Mouse (Mus musculus) CH12.LX (cell line): ENCODE results near the gene Gm10024. TPM values are rescaled to one million over a fixed set of nuclear protein-coding genes. Genes with fewer than 3 reads are reported as not detected.

Source experiments
- DNase-seq: peaks from one replicate; pipeline ENCODE4 v3.0.0-alpha.2; 2013; ENCODE audit errors: extremely low read depth
- H3K27ac ChIP-seq: 2 replicates; pipeline ENCODE4 v1.5.1; 2012; ENCODE audit warnings: low read depth, mild to moderate bottlenecking, control low read depth, moderate library complexity; ENCODE audit not compliant: insufficient read depth
- H3K27me3 ChIP-seq: replicated peaks from 2 replicates; pipeline ENCODE3; 2012; ENCODE audit warnings: inconsistent platforms
- H3K36me3 ChIP-seq, 2 experiments: replicated peaks in 1 of 2; 2 replicates each; pipeline versions ENCODE3 to v1.6.1; 2012; ENCODE audit warnings: inconsistent platforms in 1 of 2, low read length in 1 of 2, mild to moderate bottlenecking in 1 of 2, mixed read lengths in 1 of 2, moderate library complexity in 1 of 2; ENCODE audit not compliant: control insufficient read depth in 1 of 2, insufficient read depth in 1 of 2
- H3K4me1 ChIP-seq, 2 experiments: 2 replicates each; pipeline ENCODE4 v1.6.1; 2012; ENCODE audit warnings: inconsistent platforms in 1 of 2, moderate library complexity in 1 of 2; ENCODE audit not compliant: insufficient read depth in 2 of 2, control insufficient read depth in 1 of 2
- H3K4me2 ChIP-seq: 2 replicates; pipeline ENCODE4 v1.6.1; 2012; ENCODE audit warnings: low read depth, mild to moderate bottlenecking, control low read depth; ENCODE audit not compliant: poor library complexity, insufficient read depth, severe bottlenecking
- H3K4me3 ChIP-seq, 3 experiments: fragments of 150-350 bp in 1 of 3; sonication (generic) in 1 of 3; replicated peaks in 1 of 3; 2 replicates each; pipeline versions ENCODE3 to v1.5.1; 2011 to 2012; ENCODE audit warnings: low read depth in 2 of 3, low read length in 2 of 3, mild to moderate bottlenecking in 2 of 3, moderate library complexity in 2 of 3, control low read depth in 1 of 3, improper control_type of control experiment in 1 of 3, inconsistent platforms in 1 of 3, mixed read lengths in 1 of 3; ENCODE audit not compliant: poor library complexity in 1 of 3
- H3K79me2 ChIP-seq: replicated peaks from 2 replicates; pipeline ENCODE4 v1.6.1; 2012; ENCODE audit warnings: mild to moderate bottlenecking, moderate library complexity; ENCODE audit not compliant: control insufficient read depth, poor library complexity, insufficient read depth, severe bottlenecking; ENCODE audit errors: extremely low read depth
- H3K9ac ChIP-seq: 2 replicates; pipeline ENCODE4 v1.6.1; 2012; ENCODE audit warnings: low read depth, mild to moderate bottlenecking, control low read depth, moderate library complexity; ENCODE audit not compliant: insufficient read depth
- H3K9me3 ChIP-seq: replicated peaks from 2 replicates; pipeline ENCODE3; 2012; ENCODE audit warnings: low read length, inconsistent platforms, mixed read lengths
- BHLHE40 ChIP-seq: IDR thresholded peaks from 2 replicates; pipeline ENCODE4 v1.6.1; 2011; ENCODE audit warnings: mild to moderate bottlenecking, low read depth, low read length, improper control_type of control experiment
- CHD1 ChIP-seq: IDR thresholded peaks from 2 replicates; pipeline ENCODE4 v1.6.1; 2012; ENCODE audit warnings: low read depth, low read length, improper control_type of control experiment, inconsistent platforms
- CTCF ChIP-seq, 2 experiments: IDR thresholded peaks in 1 of 2; conservative IDR thresholded peaks in 1 of 2; 2 replicates each; pipeline ENCODE4 v1.5.1; 2011 to 2012; ENCODE audit warnings: low read depth in 2 of 2, low read length in 2 of 2, improper control_type of control experiment in 1 of 2, inconsistent platforms in 1 of 2, mild to moderate bottlenecking in 1 of 2, moderate library complexity in 1 of 2
- E2F4 ChIP-seq: IDR thresholded peaks from 2 replicates; pipeline ENCODE4 v1.6.1; 2011; ENCODE audit warnings: low read depth, low read length, improper control_type of control experiment; ENCODE audit not compliant: insufficient replicate concordance
- ELF1 ChIP-seq: IDR thresholded peaks from 2 replicates; pipeline ENCODE4 v1.6.1; 2014; ENCODE audit warnings: low read depth, mild to moderate bottlenecking, inconsistent platforms, low read length, improper control_type of control experiment
- GABPA ChIP-seq: IDR thresholded peaks from 2 replicates; pipeline ENCODE4 v1.6.1; 2012; ENCODE audit warnings: low read depth, low read length, improper control_type of control experiment, inconsistent platforms; ENCODE audit not compliant: insufficient replicate concordance
- IRF4 ChIP-seq: IDR thresholded peaks from 2 replicates; pipeline ENCODE4 v1.6.1; 2014; ENCODE audit warnings: low read depth, mild to moderate bottlenecking, inconsistent platforms, low read length, improper control_type of control experiment
- JUND ChIP-seq: conservative IDR thresholded peaks from 2 replicates; pipeline ENCODE4 v1.6.1; 2011; ENCODE audit warnings: low read depth, low read length, improper control_type of control experiment
- MAFK ChIP-seq: IDR thresholded peaks from 2 replicates; pipeline ENCODE4 v1.6.1; 2011; ENCODE audit warnings: low read length, improper control_type of control experiment; ENCODE audit not compliant: insufficient replicate concordance
- MAX ChIP-seq: IDR thresholded peaks from 2 replicates; pipeline ENCODE4 v1.6.1; 2011; ENCODE audit warnings: low read length, improper control_type of control experiment
- MAZ ChIP-seq: IDR thresholded peaks from 2 replicates; pipeline ENCODE4 v1.6.1; 2012; ENCODE audit warnings: low read depth, mild to moderate bottlenecking, inconsistent platforms, low read length, improper control_type of control experiment, moderate library complexity
- MEF2A ChIP-seq: IDR thresholded peaks from 2 replicates; pipeline ENCODE4 v1.6.1; 2014; ENCODE audit warnings: low read depth, mild to moderate bottlenecking, inconsistent platforms, low read length, improper control_type of control experiment, borderline replicate concordance
- MXI1 ChIP-seq: IDR thresholded peaks from 2 replicates; pipeline ENCODE4 v1.6.1; 2011; ENCODE audit warnings: mild to moderate bottlenecking, low read depth, low read length, improper control_type of control experiment
- NRF1 ChIP-seq: IDR thresholded peaks from 2 replicates; pipeline ENCODE4 v1.6.1; 2014; ENCODE audit warnings: low read depth, mild to moderate bottlenecking, inconsistent platforms, low read length, improper control_type of control experiment, moderate library complexity
- PAX5 ChIP-seq: IDR thresholded peaks from 2 replicates; pipeline ENCODE4 v1.6.1; 2012; ENCODE audit warnings: low read length, inconsistent platforms, mixed read lengths
- POLR2A ChIP-seq: IDR thresholded peaks from 2 replicates; pipeline ENCODE4 v1.6.1; 2011; ENCODE audit warnings: low read depth, mild to moderate bottlenecking, improper control_type of control experiment, low read length
- POLR2AphosphoS2 ChIP-seq: IDR thresholded peaks from 2 replicates; pipeline ENCODE4 v1.6.1; 2011; ENCODE audit warnings: low read depth, low read length, improper control_type of control experiment
- SMC3 ChIP-seq: IDR thresholded peaks from 2 replicates; pipeline ENCODE4 v1.6.1; 2011; ENCODE audit warnings: low read depth, low read length, improper control_type of control experiment
- TBP ChIP-seq: conservative IDR thresholded peaks from 2 replicates; pipeline ENCODE4 v1.6.1; 2011; ENCODE audit warnings: low read depth, low read length, improper control_type of control experiment
- UBTF ChIP-seq: IDR thresholded peaks from 2 replicates; pipeline ENCODE4 v1.6.1; 2012; ENCODE audit warnings: low read depth, mild to moderate bottlenecking, inconsistent platforms, low read length, improper control_type of control experiment, moderate library complexity
- USF1 ChIP-seq: IDR thresholded peaks from 2 replicates; pipeline ENCODE4 v1.6.1; 2014; ENCODE audit warnings: low read depth, mild to moderate bottlenecking, inconsistent platforms, low read length, improper control_type of control experiment
- ZKSCAN1 ChIP-seq: IDR thresholded peaks from 2 replicates; pipeline ENCODE4 v1.6.1; 2012; ENCODE audit warnings: low read depth, inconsistent platforms, low read length, improper control_type of control experiment, borderline replicate concordance
- ZMIZ1 ChIP-seq: IDR thresholded peaks from 2 replicates; pipeline ENCODE4 v1.6.1; 2012; ENCODE audit warnings: low read depth, mild to moderate bottlenecking, inconsistent platforms, low read length, improper control_type of control experiment
- ZNF384 ChIP-seq: IDR thresholded peaks from 2 replicates; pipeline ENCODE4 v1.6.1; 2012; ENCODE audit warnings: low read depth, low read length, improper control_type of control experiment, inconsistent platforms
- dilution Hi-C: fragments of 300-500 bp; cut with MboI; formaldehyde crosslinking; loops from 2 replicates; pipeline ENCODE4 v1.14.3; 2020; ENCODE audit warnings: low sequenced_read_pairs; ENCODE audit not compliant: extremely low pct_unique_long_range_greater_than_20kb, extremely low pct_ligation_motif_present
- in situ Hi-C: fragments of 300-500 bp; cut with MboI; formaldehyde crosslinking; loops from 3 replicates; pipeline ENCODE4 v1.14.3; 2019; ENCODE audit warnings: low sequenced_read_pairs, low pct_ligation_motif_present, low pct_unique_long_range_greater_than_20kb, mixed read lengths
- polyA plus RNA-seq: library from polyadenylated mRNA; unstranded; fragments of >175 nt; gene quantifications from 2 replicates; pipeline ENCODE4 v1.2.1, GENCODE M21; 2012; ENCODE audit warnings: low read depth; ENCODE audit not compliant: insufficient read length
- total RNA-seq, 2 experiments: library from RNA; depleted of rRNA; stranded (reverse); fragments of 300-350 nt in 1 of 2; fragments of >200 nt in 1 of 2; gene quantifications; 2 replicates each; pipeline ENCODE4 v1.2.3; 2012 to 2014

Gm10024 gene
- total and polyA plus RNA-seq, 3 experiments: not detected

DNA sequence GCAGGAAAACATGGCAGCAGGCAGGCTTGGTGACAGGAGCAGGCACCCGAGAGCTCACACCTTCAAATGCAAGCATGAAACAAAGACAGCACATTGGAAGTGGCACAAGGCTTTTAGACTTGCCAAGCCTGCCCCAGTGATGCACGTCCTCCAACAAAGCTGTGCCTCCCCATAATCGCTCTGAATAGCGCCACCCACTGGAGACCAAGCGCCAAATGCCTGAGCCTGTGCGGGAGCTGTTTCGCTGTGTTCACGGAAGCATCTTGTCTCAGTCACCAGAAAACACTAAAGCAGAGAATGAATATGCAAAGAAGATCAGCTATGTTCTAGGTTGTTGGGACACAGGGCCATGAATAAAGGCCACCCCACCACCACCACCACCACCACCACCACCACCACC lies 13.6 kb downstream of the Gm10024 start:
- TF ChIP-seq SMC3: peak; percentile 30
- no peak for TF ChIP-seq CHD1
- no peak for TF ChIP-seq MAX
- TF ChIP-seq USF1: no peak
- TF ChIP-seq POLR2AphosphoS2: no peak
- no peak for TF ChIP-seq ZMIZ1
- peak in 1 of 2 experiments; percentile 33; a peak in 2 of 4 replicates for TF ChIP-seq CTCF (conservative IDR thresholded peaks at IDR 0.05 in 1 of 2, IDR thresholded peaks at IDR 0.05 in 1 of 2; ENCODE audit: low read depth in 2 of 2, low read length in 2 of 2)
- no peak for TF ChIP-seq ELF1
- no peak for TF ChIP-seq NRF1
- no peak for TF ChIP-seq E2F4
- TF ChIP-seq IRF4: no peak
- TF ChIP-seq BHLHE40: no peak
- no peaks in the 10 kb centered on the region for H3K4me1 ChIP-seq
- peaks cover 48% of the 10 kb centered on the region for H3K27me3 ChIP-seq
- in situ Hi-C loops (no loop called here), dilution Hi-C loops (no loop called here)
- H3K9ac ChIP-seq: no peak overlapping the region
- H3K4me2 ChIP-seq: no peak overlapping the region
- no peak for DNase-seq
- no peak overlapping the region for H3K4me3 ChIP-seq
- no peak overlapping the region for H3K27ac ChIP-seq
- H3K79me2 ChIP-seq: no peaks in the 10 kb centered on the region
- H3K36me3 ChIP-seq: no peaks in the 10 kb centered on the region
- peaks cover 10% of the 10 kb centered on the region for H3K9me3 ChIP-seq

- Histone ChIP-seq H3K9ac (no peak within 1 kb of the TSS), H3K4me2 (no peak within 1 kb of the TSS), H3K4me3 (no peak within 1 kb of the TSS), H3K79me2 (no peaks in the 10 kb centered on the region), H3K4me1 (no peaks in the 10 kb centered on the region), H3K27me3 (peaks cover 51% of the 10 kb centered on the region), H3K36me3 (no peaks in the 10 kb centered on the region), H3K27ac (no peak within 1 kb of the TSS), H3K9me3 (peaks cover 3% of the 10 kb centered on the region)
- in situ Hi-C loops: no loop called here
- TF ChIP-seq MAZ (no peak), PAX5 (no peak), JUND (no peak), ELF1 (no peak), ZNF384 (no peak), ZKSCAN1 (no peak), IRF4 (no peak), MAFK (no peak), MEF2A (no peak), UBTF (no peak), MXI1 (no peak), POLR2A (no peak), TBP (no peak), MAX (no peak), GABPA (no peak), E2F4 (no peak)
- dilution Hi-C loops: no loop called here
- no peak for DNase-seq
Observed at GRCm38 (mm10) chr10:77726186-77726585, 14.9 kb downstream of the Gm10024 start, which contains the start of gene Gm10100. TSS of gene Gm10100 (plus strand) at chr10:77726486.
